Mouse (Mus musculus): ENCODE data around the gene Pnkd. TPM values are rescaled to one million over a fixed set of nuclear protein-coding genes. Genes with fewer than 3 reads are reported as not detected.

Pnkd gene
- polyA plus RNA-seq (2014; fragmentation: Nextera tagmentation; extraction: Ambion mirVana), result 320 and 338 TPM in 2 replicates

- Histone ChIP-seq H3K27ac (replicated peaks in 1 of 2; ENCODE audit: control insufficient read depth in 1 of 2, insufficient read depth in 1 of 2, low read depth in 2 of 2, low read length in 2 of 2) (peak within 1 kb of the TSS; percentile 57 to 76), H3K4me1 (ENCODE audit: control insufficient read depth in 2 of 2, insufficient read depth in 2 of 2, low read length in 2 of 2) (peaks cover 16 to 32% of the 10 kb centered on the region in 2 experiments), H3K4me3 (ENCODE audit: control insufficient read depth in 1 of 2, insufficient read depth in 1 of 2, low read depth in 1 of 2, low read length in 2 of 2) (peak within 1 kb of the TSS; percentile 84 to 92), H3K4me2 (ENCODE audit: low read length) (peak within 1 kb of the TSS; percentile 79), H3K9me3 (ENCODE audit: control insufficient read depth, low read length) (no peaks in the 10 kb centered on the region), H3K27me3 (ENCODE audit: control insufficient read depth, insufficient read depth, low read length) (no peaks in the 10 kb centered on the region), H3K9ac (ENCODE audit: low read length) (peak within 1 kb of the TSS; percentile 91), H3K36me3 (ENCODE audit: control insufficient read depth, insufficient read depth, low read length) (peaks cover 65% of the 10 kb centered on the region)
- ATAC-seq (ENCODE audit: insufficient number of reproducible peaks, insufficient read depth, low FRiP score, low read depth), result peak; percentile 97
- WGBS, result under 1% methylated on average over 56 of the region's 56 CpGs
These were observed at the start of gene Pnkd, which contains the start of gene Aamp for GRCm38 (mm10) chr1:74284543-74285160. Gene Pnkd (plus strand): TSS chr1:74284930. Gene Aamp (minus strand): TSS chr1:74284738.

DNA sequence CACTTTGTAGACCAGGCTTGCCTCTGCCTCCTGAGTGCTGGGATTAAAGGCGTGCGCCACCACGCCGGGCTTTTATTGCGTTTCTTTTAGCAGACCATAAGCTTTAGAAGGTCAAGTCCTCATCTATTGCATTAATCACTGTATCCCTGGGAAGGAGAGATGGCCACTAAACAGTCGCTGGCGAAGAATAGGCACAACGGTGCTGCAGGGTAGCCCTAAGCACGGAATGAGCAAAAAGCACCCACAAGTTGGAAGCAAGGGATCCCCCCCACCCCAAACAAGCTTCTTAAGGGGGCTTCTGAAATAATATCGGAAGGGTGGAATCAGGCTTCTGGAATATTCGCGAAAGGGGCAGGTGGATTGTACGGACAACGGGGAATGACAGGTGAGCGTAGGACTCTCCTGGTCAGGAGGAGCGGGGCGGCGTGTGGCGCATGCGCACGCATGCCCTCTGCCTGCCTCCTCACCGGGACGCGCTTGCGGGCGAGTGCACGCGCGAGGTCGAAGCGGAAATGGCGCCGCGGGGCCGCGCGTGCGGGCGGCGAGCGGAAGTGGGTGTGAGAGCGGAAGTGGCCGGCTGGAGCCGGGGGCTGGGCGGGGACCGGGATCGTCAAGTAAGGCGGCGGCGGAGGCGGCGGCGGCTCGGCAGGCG is 48.7 kb upstream of the Pnkd start, which contains the start of gene Arpc2:
Gene Arpc2, plus strand, starts transcription at position 147 of the 652 bp plus-strand sequence.
- peak; percentile 88 for ATAC-seq (ENCODE audit: insufficient number of reproducible peaks, insufficient read depth, low FRiP score, low read depth)
- peak within 1 kb of the TSS; percentile 99 for H3K9ac ChIP-seq (ENCODE audit: low read length)
- H3K4me3 ChIP-seq (ENCODE audit: control insufficient read depth in 1 of 2, insufficient read depth in 1 of 2, low read depth in 1 of 2, low read length in 2 of 2), result peak within 1 kb of the TSS; percentile 70 to 99
- peak within 1 kb of the TSS; percentile 91 to 96 for H3K27ac ChIP-seq (replicated peaks in 1 of 2; ENCODE audit: control insufficient read depth in 1 of 2, insufficient read depth in 1 of 2, low read depth in 2 of 2, low read length in 2 of 2)
- no peaks in the 10 kb centered on the region for H3K36me3 ChIP-seq (ENCODE audit: control insufficient read depth, insufficient read depth, low read length)
- H3K27me3 ChIP-seq (ENCODE audit: control insufficient read depth, insufficient read depth, low read length), result no peaks in the 10 kb centered on the region
- H3K4me1 ChIP-seq (ENCODE audit: control insufficient read depth in 2 of 2, insufficient read depth in 2 of 2, low read length in 2 of 2), result peaks cover 13 to 33% of the 10 kb centered on the region in 2 experiments
- 2% methylated on average over 43 of the region's 55 CpGs for WGBS
- no peaks in the 10 kb centered on the region for H3K9me3 ChIP-seq (ENCODE audit: control insufficient read depth, low read length)
- H3K4me2 ChIP-seq (ENCODE audit: low read length), result peak within 1 kb of the TSS; percentile 79

- Histone ChIP-seq H3K27ac (replicated peaks in 1 of 2; ENCODE audit: control insufficient read depth in 1 of 2, insufficient read depth in 1 of 2, low read depth in 2 of 2, low read length in 2 of 2) (peak overlapping the region; percentile 91 to 96), H3K4me3 (ENCODE audit: control insufficient read depth in 1 of 2, insufficient read depth in 1 of 2, low read depth in 1 of 2, low read length in 2 of 2) (peak overlapping the region; percentile 70 to 99), H3K9ac (ENCODE audit: low read length) (peak overlapping the region; percentile 99), H3K36me3 (ENCODE audit: control insufficient read depth, insufficient read depth, low read length) (no peaks in the 10 kb centered on the region), H3K9me3 (ENCODE audit: control insufficient read depth, low read length) (no peaks in the 10 kb centered on the region), H3K4me1 (ENCODE audit: control insufficient read depth in 2 of 2, insufficient read depth in 2 of 2, low read length in 2 of 2) (peaks cover 15 to 37% of the 10 kb centered on the region in 2 experiments), H3K27me3 (ENCODE audit: control insufficient read depth, insufficient read depth, low read length) (no peaks in the 10 kb centered on the region), H3K4me2 (ENCODE audit: low read length) (peak overlapping the region; percentile 79)
- under 1% methylated on average over 47 of the region's 57 CpGs for WGBS
- ATAC-seq (ENCODE audit: insufficient number of reproducible peaks, insufficient read depth, low FRiP score, low read depth), result peak; percentile 62
These were observed 48.0 kb upstream of the Pnkd start for GRCm38 (mm10) chr1:74236590-74237317.

DNA sequence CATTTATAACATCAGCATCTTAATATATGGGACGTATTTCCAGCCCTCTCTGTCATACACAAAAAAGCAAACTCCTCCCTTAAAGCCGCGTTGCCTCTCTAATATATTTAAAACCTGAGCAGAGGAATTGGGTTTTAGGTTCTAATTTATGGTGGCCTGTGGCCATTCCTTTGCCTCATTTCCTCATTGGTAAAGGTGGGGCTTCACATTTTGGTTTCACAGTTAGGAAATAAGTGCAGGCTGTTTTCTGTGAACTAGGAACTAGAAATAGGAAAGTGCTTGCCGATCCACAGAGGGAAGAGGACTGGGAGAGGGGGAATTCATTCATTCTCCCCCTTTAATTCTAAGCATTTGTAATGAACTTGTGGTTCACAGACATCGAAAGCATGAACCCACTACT is 47.1 kb upstream of the Pnkd start:
- WGBS, result 23% methylated on average over 5 of the region's 5 CpGs
- Histone ChIP-seq H3K27ac (replicated peaks in 1 of 2; ENCODE audit: control insufficient read depth in 1 of 2, insufficient read depth in 1 of 2, low read depth in 2 of 2, low read length in 2 of 2) (peak overlapping the region; percentile 51 to 96; a peak in 3 of 4 replicates), H3K4me1 (ENCODE audit: control insufficient read depth in 2 of 2, insufficient read depth in 2 of 2, low read length in 2 of 2) (peaks cover 15 to 44% of the 10 kb centered on the region in 2 experiments), H3K4me2 (ENCODE audit: low read length) (peak overlapping the region; percentile 79), H3K27me3 (ENCODE audit: control insufficient read depth, insufficient read depth, low read length) (no peaks in the 10 kb centered on the region), H3K36me3 (ENCODE audit: control insufficient read depth, insufficient read depth, low read length) (peaks cover 4% of the 10 kb centered on the region; the same call in 1 of the 2 replicates), H3K4me3 (ENCODE audit: control insufficient read depth in 1 of 2, insufficient read depth in 1 of 2, low read depth in 1 of 2, low read length in 2 of 2) (peak overlapping the region; percentile 70 to 99; a peak in 3 of 4 replicates), H3K9ac (ENCODE audit: low read length) (peak overlapping the region; percentile 99), H3K9me3 (ENCODE audit: control insufficient read depth, low read length) (no peaks in the 10 kb centered on the region)
- no peak for ATAC-seq (ENCODE audit: insufficient number of reproducible peaks, insufficient read depth, low FRiP score, low read depth)

DNA sequence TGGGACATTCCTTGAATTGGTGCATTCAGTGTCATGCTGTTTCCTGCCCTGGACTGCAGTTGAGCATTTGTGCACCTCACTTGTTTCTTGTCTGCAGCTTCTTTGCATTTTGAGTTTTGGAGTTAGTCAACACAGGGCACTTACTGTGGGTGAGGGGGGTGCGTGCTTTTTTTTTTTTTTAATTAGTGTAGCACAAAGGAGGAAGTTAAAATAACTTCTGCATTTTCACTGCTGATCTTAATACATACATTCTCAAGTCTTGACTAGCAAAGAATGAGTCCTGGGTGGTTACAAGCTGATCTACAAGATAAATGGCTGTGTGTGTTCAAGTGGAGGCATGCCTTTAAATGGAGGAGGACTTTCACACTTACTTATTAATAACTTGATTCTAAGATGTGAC is 46.6 kb upstream of the Pnkd start:
- ATAC-seq (ENCODE audit: insufficient number of reproducible peaks, insufficient read depth, low FRiP score, low read depth), result no peak
- Histone ChIP-seq H3K9me3 (ENCODE audit: control insufficient read depth, low read length) (no peaks in the 10 kb centered on the region), H3K9ac (ENCODE audit: low read length) (peak overlapping the region; percentile 99), H3K4me2 (ENCODE audit: low read length) (peak overlapping the region; percentile 79), H3K27me3 (ENCODE audit: control insufficient read depth, insufficient read depth, low read length) (no peaks in the 10 kb centered on the region), H3K4me1 (ENCODE audit: control insufficient read depth in 2 of 2, insufficient read depth in 2 of 2, low read length in 2 of 2) (peaks cover 15 to 44% of the 10 kb centered on the region in 2 experiments), H3K36me3 (ENCODE audit: control insufficient read depth, insufficient read depth, low read length) (peaks cover 4% of the 10 kb centered on the region; the same call in 1 of the 2 replicates), H3K4me3 (ENCODE audit: control insufficient read depth in 1 of 2, insufficient read depth in 1 of 2, low read depth in 1 of 2, low read length in 2 of 2) (peak overlapping the region; percentile 70 to 99; a peak in 3 of 4 replicates), H3K27ac (replicated peaks in 1 of 2; ENCODE audit: control insufficient read depth in 1 of 2, insufficient read depth in 1 of 2, low read depth in 2 of 2, low read length in 2 of 2) (peak overlapping the region; percentile 51 to 96; a peak in 2 of 4 replicates)
- 42% methylated on average over 1 of the region's 1 CpGs for WGBS

DNA sequence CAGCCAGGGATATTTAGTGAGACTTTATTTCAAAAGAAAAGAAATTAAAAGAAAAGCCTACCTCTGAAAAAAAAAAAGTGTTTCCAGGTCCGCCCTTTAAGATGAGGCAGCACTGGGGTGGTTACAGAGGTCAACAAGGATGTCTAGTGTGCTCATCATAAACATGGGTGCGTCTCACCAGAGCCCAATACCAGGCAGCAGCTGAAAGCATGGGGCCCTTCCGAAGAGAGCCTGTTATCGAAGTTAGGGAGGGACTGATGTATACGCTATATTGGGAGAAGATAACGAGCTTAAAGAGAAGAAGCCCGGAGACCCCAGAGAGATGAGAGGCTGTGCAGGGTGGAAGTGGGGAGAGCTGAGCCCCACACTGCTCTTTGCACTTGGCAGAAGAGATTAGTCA is 45.6 kb upstream of the Pnkd start:
- peak overlapping the region; percentile 99 for H3K9ac ChIP-seq (ENCODE audit: low read length)

GRCm38 (mm10) chr1:74239618-74240017 is 45.1 kb upstream of the Pnkd start:
- Histone ChIP-seq H3K4me3 (ENCODE audit: control insufficient read depth in 1 of 2, insufficient read depth in 1 of 2, low read depth in 1 of 2, low read length in 2 of 2) (peak overlapping the region; percentile 33 to 99), H3K4me2 (ENCODE audit: low read length) (peak overlapping the region; percentile 79), H3K36me3 (ENCODE audit: control insufficient read depth, insufficient read depth, low read length) (peaks cover 4% of the 10 kb centered on the region; the same call in 1 of the 2 replicates), H3K27ac (replicated peaks in 1 of 2; ENCODE audit: control insufficient read depth in 1 of 2, insufficient read depth in 1 of 2, low read depth in 2 of 2, low read length in 2 of 2) (peak overlapping the region; percentile 89 to 90), H3K4me1 (ENCODE audit: control insufficient read depth in 2 of 2, insufficient read depth in 2 of 2, low read length in 2 of 2) (peaks cover 17 to 55% of the 10 kb centered on the region in 2 experiments), H3K27me3 (ENCODE audit: control insufficient read depth, insufficient read depth, low read length) (no peaks in the 10 kb centered on the region), H3K9ac (ENCODE audit: low read length) (peak overlapping the region; percentile 99), H3K9me3 (ENCODE audit: control insufficient read depth, low read length) (no peaks in the 10 kb centered on the region)
- WGBS, result 10% methylated on average over 11 of the region's 11 CpGs
- no peak for ATAC-seq (ENCODE audit: insufficient number of reproducible peaks, insufficient read depth, low FRiP score, low read depth)

More for the DNA sequence above, 45.6 kb upstream of the Pnkd start:
- H3K27me3 ChIP-seq (ENCODE audit: control insufficient read depth, insufficient read depth, low read length), result no peaks in the 10 kb centered on the region
- 5% methylated on average over 7 of the region's 7 CpGs for WGBS
- no peaks in the 10 kb centered on the region for H3K9me3 ChIP-seq (ENCODE audit: control insufficient read depth, low read length)
- H3K27ac ChIP-seq (replicated peaks in 1 of 2; ENCODE audit: control insufficient read depth in 1 of 2, insufficient read depth in 1 of 2, low read depth in 2 of 2, low read length in 2 of 2), result peak overlapping the region; percentile 89 to 90
- peaks cover 15 to 51% of the 10 kb centered on the region in 2 experiments for H3K4me1 ChIP-seq (ENCODE audit: control insufficient read depth in 2 of 2, insufficient read depth in 2 of 2, low read length in 2 of 2)
- H3K4me3 ChIP-seq (ENCODE audit: control insufficient read depth in 1 of 2, insufficient read depth in 1 of 2, low read depth in 1 of 2, low read length in 2 of 2), result peak overlapping the region; percentile 33 to 99
- H3K4me2 ChIP-seq (ENCODE audit: low read length), result peak overlapping the region; percentile 79
- no peak for ATAC-seq (ENCODE audit: insufficient number of reproducible peaks, insufficient read depth, low FRiP score, low read depth)
- H3K36me3 ChIP-seq (ENCODE audit: control insufficient read depth, insufficient read depth, low read length), result peaks cover 4% of the 10 kb centered on the region; the same call in 1 of the 2 replicates

Data from heart, embryonic 14.5 days (tissue).